Mouse (Mus musculus) midbrain, embryonic 12.5 days (tissue): ENCODE data around the gene Birc3. TPM values are rescaled to one million over a fixed set of nuclear protein-coding genes. Genes with fewer than 3 reads are reported as not detected.
"Not testable (repeated sequence)": the region's sequence is repeated elsewhere in the genome, so short reads cannot be mapped to it uniquely, and the experiment has no call there.

Experiments used
- ATAC-seq: fragments of 200-750 bp; cut with Nextera tagmentation; 2 replicates; pipeline ENCODE4 v1.8.0; 2017; ENCODE audit warnings: low read depth, moderate TSS enrichment, moderate library complexity; ENCODE audit not compliant: low FRiP score
- H3K27ac ChIP-seq: fragments of 300-500 bp; sonication (generic); replicated peaks from 2 replicates; pipeline ENCODE4 v1.5.1; 2016; ENCODE audit warnings: mild to moderate bottlenecking
- H3K27me3 ChIP-seq: fragments of 300-500 bp; sonication (generic); 2 replicates; pipeline ENCODE4 v1.6.1; 2016; ENCODE audit warnings: mild to moderate bottlenecking
- H3K36me3 ChIP-seq: fragments of 300-500 bp; sonication (generic); 2 replicates; pipeline ENCODE4 v1.6.1; 2016
- H3K4me1 ChIP-seq: fragments of 300-500 bp; sonication (generic); 2 replicates; pipeline ENCODE4 v1.6.1; 2016
- H3K4me2 ChIP-seq: fragments of 300-500 bp; sonication (generic); replicated peaks from 2 replicates; pipeline ENCODE4 v1.6.1; 2016; ENCODE audit warnings: mild to moderate bottlenecking, moderate library complexity
- H3K4me3 ChIP-seq: fragments of 300-500 bp; sonication (generic); 2 replicates; pipeline ENCODE4 v1.5.1; 2016; ENCODE audit warnings: mild to moderate bottlenecking
- H3K9ac ChIP-seq: fragments of 300-500 bp; sonication (generic); replicated peaks from 2 replicates; pipeline ENCODE4 v1.6.1; 2016; ENCODE audit warnings: mild to moderate bottlenecking, moderate library complexity
- H3K9me3 ChIP-seq: fragments of 300-500 bp; sonication (generic); 2 replicates; pipeline ENCODE4 v1.6.1; 2016; ENCODE audit warnings: mild to moderate bottlenecking
- WGBS: fragments of 180-500 bp; shearing (Covaris S2); methylation state at CpG from one replicate; pipeline ENCODE4 v1.1.7; 2016; 5-methylcytosine and 5-hydroxymethylcytosine counted together
- polyA plus RNA-seq: library from polyadenylated mRNA; unstranded; fragments of >200 nt; fragmentation: Nextera tagmentation; extraction: Ambion mirVana; gene quantifications from 2 replicates; pipeline ENCODE4 v1.2.1, GENCODE M21; 2016

Birc3 gene
- polyA plus RNA-seq, 1 experiment from 2014 or later = 3.5 TPM

GRCm38 (mm10) chr9:7855912-7856311 is 17.1 kb downstream of the Birc3 start:
- WGBS = 63% methylated on average over 3 of the region's 3 CpGs
- Histone ChIP-seq H3K27me3 (no peaks in the 10 kb centered on the region), H3K9ac (no peak overlapping the region)

GRCm38 (mm10) chr9:7855374-7855773 is 17.6 kb downstream of the Birc3 start:
- 0 out of 2 replicates have a peak, but pooled peaks have one; percentile 42 for ATAC-seq
- WGBS = 50% methylated on average over 1 of the region's 1 CpGs
- no peak overlapping the region for H3K4me3 ChIP-seq
- no peaks in the 10 kb centered on the region for H3K27me3 ChIP-seq
- H3K4me2 ChIP-seq = no peak overlapping the region
- H3K4me1 ChIP-seq = no peaks in the 10 kb centered on the region
- no peak overlapping the region for H3K9ac ChIP-seq
- H3K27ac ChIP-seq = no peak overlapping the region
- H3K36me3 ChIP-seq = no peaks in the 10 kb centered on the region
- H3K9me3 ChIP-seq = no peaks in the 10 kb centered on the region

More at GRCm38 (mm10) chr9:7855912-7856311, 17.1 kb downstream of the Birc3 start:
- H3K4me2 ChIP-seq = no peak overlapping the region
- no peaks in the 10 kb centered on the region for H3K36me3 ChIP-seq
- H3K9me3 ChIP-seq = no peaks in the 10 kb centered on the region
- no peak overlapping the region for H3K4me3 ChIP-seq
- ATAC-seq = no peak
- no peak overlapping the region for H3K27ac ChIP-seq
- no peaks in the 10 kb centered on the region for H3K4me1 ChIP-seq

- WGBS = 74% methylated on average over 14 of the region's 14 CpGs
- H3K27ac ChIP-seq, H3K27me3 ChIP-seq, H3K9me3 ChIP-seq, H3K9ac ChIP-seq, ATAC-seq, H3K4me2 ChIP-seq, H3K4me1 ChIP-seq, H3K4me3 ChIP-seq, H3K36me3 ChIP-seq: not testable (repeated sequence)
Observed at GRCm38 (mm10) chr9:7854196-7854595, 18.8 kb downstream of the Birc3 start.

- no peaks in the 10 kb centered on the region for H3K9me3 ChIP-seq
- no peaks in the 10 kb centered on the region for H3K27me3 ChIP-seq
- H3K27ac ChIP-seq = no peak overlapping the region
- H3K4me3 ChIP-seq = no peak overlapping the region
- no peak overlapping the region for H3K9ac ChIP-seq
- ATAC-seq = no peak
- 77% methylated on average over 4 of the region's 4 CpGs for whole genome bisulfite sequencing
- H3K4me2 ChIP-seq = no peak overlapping the region
- no peaks in the 10 kb centered on the region for H3K4me1 ChIP-seq
- H3K36me3 ChIP-seq = no peaks in the 10 kb centered on the region
Observed at GRCm38 (mm10) chr9:7852346-7853230, 20.4 kb downstream of the Birc3 start.

GRCm38 (mm10) chr9:7851841-7852240 is 21.1 kb downstream of the Birc3 start:
- Histone ChIP-seq H3K4me1 (no peaks in the 10 kb centered on the region), H3K4me3 (no peak overlapping the region), H3K9ac (no peak overlapping the region), H3K4me2 (no peak overlapping the region), H3K27ac (no peak overlapping the region), H3K36me3 (no peaks in the 10 kb centered on the region), H3K9me3 (no peaks in the 10 kb centered on the region), H3K27me3 (no peaks in the 10 kb centered on the region)
- no peak for ATAC-seq
- WGBS = 93% methylated on average over 8 of the region's 8 CpGs

- H3K4me1 ChIP-seq = no peaks in the 10 kb centered on the region
- H3K9me3 ChIP-seq = no peaks in the 10 kb centered on the region
- H3K4me2 ChIP-seq = no peak overlapping the region
- no peaks in the 10 kb centered on the region for H3K27me3 ChIP-seq
- 89% methylated on average over 18 of the region's 18 CpGs for WGBS
- no peaks in the 10 kb centered on the region for H3K36me3 ChIP-seq
- no peak overlapping the region for H3K4me3 ChIP-seq
- no peak overlapping the region for H3K9ac ChIP-seq
- no peak for ATAC-seq
- no peak overlapping the region for H3K27ac ChIP-seq
Observed at GRCm38 (mm10) chr9:7848191-7848590, 24.8 kb downstream of the Birc3 start.

- no peak overlapping the region for H3K4me2 ChIP-seq
- no peak overlapping the region for H3K9ac ChIP-seq
- H3K4me1 ChIP-seq = no peaks in the 10 kb centered on the region
- no peaks in the 10 kb centered on the region for H3K36me3 ChIP-seq
- ATAC-seq = no peak
- H3K9me3 ChIP-seq = no peaks in the 10 kb centered on the region
- H3K4me3 ChIP-seq = no peak overlapping the region
- no peak overlapping the region for H3K27ac ChIP-seq
- WGBS = 91% methylated on average over 1 of the region's 1 CpGs
- H3K27me3 ChIP-seq = no peaks in the 10 kb centered on the region
Observed at GRCm38 (mm10) chr9:7846667-7847199, 26.3 kb downstream of the Birc3 start.

- no peak for ATAC-seq
- 71% methylated on average over 4 of the region's 4 CpGs for WGBS
- no peaks in the 10 kb centered on the region for H3K4me1 ChIP-seq
Observed at GRCm38 (mm10) chr9:7845216-7845895, 27.6 kb downstream of the Birc3 start.

GRCm38 (mm10) chr9:7841221-7841620 is 31.8 kb downstream of the Birc3 start:
- ATAC-seq = no peak
- H3K4me1 ChIP-seq = 0 out of 2 replicates have a peak, but pooled peaks cover 4% of the 10 kb centered on the region
- H3K4me2 ChIP-seq = no peak overlapping the region
- H3K9me3 ChIP-seq = no peaks in the 10 kb centered on the region
- H3K27me3 ChIP-seq = no peaks in the 10 kb centered on the region
- 75% methylated on average over 6 of the region's 6 CpGs for WGBS
- H3K4me3 ChIP-seq = no peak overlapping the region
- H3K27ac ChIP-seq = no peak overlapping the region
- no peak overlapping the region for H3K9ac ChIP-seq
- no peaks in the 10 kb centered on the region for H3K36me3 ChIP-seq

More at GRCm38 (mm10) chr9:7845216-7845895, 27.6 kb downstream of the Birc3 start:
- Histone ChIP-seq H3K27me3 (no peaks in the 10 kb centered on the region), H3K4me2 (no peak overlapping the region), H3K36me3 (no peaks in the 10 kb centered on the region), H3K27ac (no peak overlapping the region), H3K9ac (no peak overlapping the region), H3K4me3 (no peak overlapping the region), H3K9me3 (no peaks in the 10 kb centered on the region)

- 18% methylated on average over 14 of the region's 14 CpGs for WGBS
- Histone ChIP-seq H3K9me3 (no peaks in the 10 kb centered on the region), H3K27ac (peak overlapping the region; percentile 99), H3K27me3 (no peaks in the 10 kb centered on the region), H3K36me3 (peaks cover 11% of the 10 kb centered on the region), H3K9ac (peak overlapping the region; percentile 75), H3K4me2 (peak overlapping the region; percentile 68), H3K4me3 (peak overlapping the region; percentile 62), H3K4me1 (peaks cover 16% of the 10 kb centered on the region)
- peak; percentile 9 for ATAC-seq
Observed at GRCm38 (mm10) chr9:7837806-7838440, 35.1 kb downstream of the Birc3 start.

- Histone ChIP-seq H3K9ac (peak within 1 kb of the TSS; percentile 85), H3K27me3 (no peaks in the 10 kb centered on the region), H3K27ac (peak within 1 kb of the TSS; percentile 99), H3K36me3 (peaks cover 11% of the 10 kb centered on the region), H3K4me1 (peaks cover 18% of the 10 kb centered on the region), H3K4me3 (peak within 1 kb of the TSS; percentile 62), H3K4me2 (peak within 1 kb of the TSS; percentile 68), H3K9me3 (no peaks in the 10 kb centered on the region)
- under 1% methylated on average over 68 of the region's 68 CpGs for WGBS
- ATAC-seq = peak; percentile 97
Observed at GRCm38 (mm10) chr9:7836905-7837805, 35.8 kb downstream of the Birc3 start, which contains the start of gene Birc2. Birc2 (minus strand) TSS chr9:7837064.
